8 mouse cellular contexts compared by ENCODE assay signal in genomic region chr19:45058113-45058839, GRCm38 (mm10). TPM values are rescaled to one million over a fixed set of nuclear protein-coding genes. Genes with fewer than 3 reads are reported as not detected.
DNase-seq lines count a peak whose midpoint lies in the region; ATAC-seq lines count a peak whose summit lies in the region.

No protein-coding gene starts in this region.

- peak; percentile 99 for DNase-seq in adipocyte (ENCODE audit: low spot score)
- peak; percentile 100 for DNase-seq in embryo, embryonic 10 days (ENCODE audit: low spot score)
- DNase-seq in gastrocnemius, postnatal 14 days: peak; percentile 90
- peak; percentile 92 to 95 for DNase-seq in left cerebral cortex, postnatal 10 days (ENCODE audit: extremely low spot score in 1 of 2, low spot score in 2 of 2)
- peak; percentile 87 for DNase-seq in right cerebral cortex, postnatal 25 days
- DNase-seq in urinary bladder, postnatal 4 days (ENCODE audit: low spot score in 2 of 2): peak; percentile 90 to 92

- intact Hi-C loops in gastrocnemius, postnatal 14 days (cut with DNase I; ENCODE audit: low total_unique reads): no loop called here
- intact Hi-C loops in left cerebral cortex, postnatal 10 days (cut with DNase I): no loop called here

- ATAC-seq in inflammation-experienced regulatory T-cells, adult 6 months: peak; percentile 94
- peak; percentile 88 for ATAC-seq in megakaryocyte-erythroid progenitor cell, adult 5-6 weeks (replicated peaks; ENCODE audit: low FRiP score, low TSS enrichment, poor library complexity, severe bottlenecking)

RNA-seq across cellular contexts. Expression of gene Sfxn3, which starts 11.0 kb away (rescaled TPM):
- total RNA-seq in gastrocnemius, postnatal 14 days (2021): 10 to 100 TPM; 21.3 to 22.1 TPM
- polyA plus RNA-seq in inflammation-experienced regulatory T-cells, adult 6 months (2017; shearing (Covaris generic)): 10 to 100 TPM; 61.5 to 97.7 (median 97.5) TPM
- 100 to 1,000 TPM; 116 to 122 TPM for total RNA-seq in left cerebral cortex, postnatal 10 days (2021)
- 10.6 and 23.4 TPM in 2 replicates for total RNA-seq in megakaryocyte-erythroid progenitor cell, adult 5-6 weeks (2014; fragmentation: Nextera tagmentation)
- 5.8 and 6.4 TPM in 2 replicates for total RNA-seq in megakaryocyte-erythroid progenitor cell, adult 5-6 weeks (2017)

RNA-seq across cellular contexts. Expression of gene Pdzd7, which starts 12.8 kb away (rescaled TPM):
- 10 to 100 TPM in 1 of 2 experiments, 1 to 10 TPM in 1; 9.8 to 10.9 TPM for total RNA-seq in gastrocnemius, postnatal 14 days (2021)
- not detected for polyA plus RNA-seq in inflammation-experienced regulatory T-cells, adult 6 months (2017; shearing (Covaris generic))
- 1 to 10 TPM; 4.1 to 4.7 TPM for total RNA-seq in left cerebral cortex, postnatal 10 days (2021)
- not detected in 2 replicates for total RNA-seq in megakaryocyte-erythroid progenitor cell, adult 5-6 weeks (2014; fragmentation: Nextera tagmentation)
- total RNA-seq in megakaryocyte-erythroid progenitor cell, adult 5-6 weeks (2017): not detected in 2 replicates

RNA-seq across cellular contexts. Expression of gene Kazald1, which starts 16.8 kb away (rescaled TPM):
- total RNA-seq in gastrocnemius, postnatal 14 days (2021): 1 to 10 TPM; 7.3 to 9.5 TPM
- polyA plus RNA-seq in inflammation-experienced regulatory T-cells, adult 6 months (2017; shearing (Covaris generic)): 1 to 10 TPM in 1 of 3 experiments, under 1 TPM in 2; 0.21 to 1.0 (median 0.56) TPM
- total RNA-seq in left cerebral cortex, postnatal 10 days (2021): 1 to 10 TPM; 1.6 to 2.0 TPM
- 1.2 TPM in 1 of 2 replicates, not detected in the other for total RNA-seq in megakaryocyte-erythroid progenitor cell, adult 5-6 weeks (2014; fragmentation: Nextera tagmentation)
- total RNA-seq in megakaryocyte-erythroid progenitor cell, adult 5-6 weeks (2017): 0.80 and 1.7 TPM in 2 replicates

RNA-seq across cellular contexts. Expression of gene Lzts2, which starts 44.1 kb away (rescaled TPM):
- 10 to 100 TPM; 26.8 to 29.0 TPM for total RNA-seq in gastrocnemius, postnatal 14 days (2021)
- polyA plus RNA-seq in inflammation-experienced regulatory T-cells, adult 6 months (2017; shearing (Covaris generic)): 1 to 10 TPM in 1 of 3 experiments, under 1 TPM in 1, not detected in 1; 0.99 to 1.1 TPM
- 10 to 100 TPM; 24.5 to 25.6 TPM for total RNA-seq in left cerebral cortex, postnatal 10 days (2021)
- 9.0 and 10.2 TPM in 2 replicates for total RNA-seq in megakaryocyte-erythroid progenitor cell, adult 5-6 weeks (2014; fragmentation: Nextera tagmentation)
- total RNA-seq in megakaryocyte-erythroid progenitor cell, adult 5-6 weeks (2017): 7.8 and 7.9 TPM in 2 replicates

RNA-seq across cellular contexts. Expression of gene Mrpl43, which starts 52.0 kb away (rescaled TPM):
- 10 to 100 TPM; 32.9 to 35.4 TPM for total RNA-seq in gastrocnemius, postnatal 14 days (2021)
- 10 to 100 TPM; 51.6 to 65.3 (median 55.9) TPM for polyA plus RNA-seq in inflammation-experienced regulatory T-cells, adult 6 months (2017; shearing (Covaris generic))
- total RNA-seq in left cerebral cortex, postnatal 10 days (2021): 10 to 100 TPM; 48.1 to 50.1 TPM
- 32.2 and 48.4 TPM in 2 replicates for total RNA-seq in megakaryocyte-erythroid progenitor cell, adult 5-6 weeks (2014; fragmentation: Nextera tagmentation)
- total RNA-seq in megakaryocyte-erythroid progenitor cell, adult 5-6 weeks (2017): 26.3 and 29.0 TPM in 2 replicates

Comparison
In these comparisons a context has a peak if more than half of its experiments do, and no peak if none do; other contexts are left out.
1. Peak in every context shown above with its lines: DNase-seq and ATAC-seq.
2. RNA of gene Sfxn3, which starts 11.0 kb away (total RNA-seq): 116 to 122 TPM in left cerebral cortex, postnatal 10 days; 21.3 to 22.1 TPM in gastrocnemius, postnatal 14 days and 5.8 to 23.4 TPM in megakaryocyte-erythroid progenitor cell, adult 5-6 weeks; every median in the first group is over 4 times any median in the second.
3. RNA of gene Pdzd7, which starts 12.8 kb away (total RNA-seq): 9.8 to 10.9 TPM in gastrocnemius, postnatal 14 days and 4.1 to 4.7 TPM in left cerebral cortex, postnatal 10 days; not detected in megakaryocyte-erythroid progenitor cell, adult 5-6 weeks; every median in the first group is over 4 times any median in the second.